Mouse (Mus musculus) small intestine, adult 2 months (tissue): ENCODE results near the gene Fbxl19. TPM values are rescaled to one million over a fixed set of nuclear protein-coding genes. Genes with fewer than 3 reads are reported as not detected.

Experiments used
- H3K27ac ChIP-seq: fragments of 200-500 bp; 2 replicates; pipeline ENCODE4 v1.5.1; 2012; ENCODE audit warnings: low read depth, low read length, control low read depth, inconsistent platforms; ENCODE audit not compliant: insufficient read depth
- H3K27me3 ChIP-seq: fragments of 200-500 bp; 2 replicates; pipeline ENCODE4 v1.6.1; 2012; ENCODE audit warnings: mild to moderate bottlenecking, moderate library complexity, low read length, inconsistent platforms; ENCODE audit not compliant: control insufficient read depth, insufficient read depth
- H3K36me3 ChIP-seq: fragments of 200-500 bp; 2 replicates; pipeline ENCODE4 v1.6.1; 2012; ENCODE audit warnings: mild to moderate bottlenecking, low read length, control low read depth, inconsistent platforms; ENCODE audit not compliant: control insufficient read depth, insufficient read depth
- H3K4me1 ChIP-seq: fragments of 200-500 bp; 2 replicates; pipeline ENCODE4 v1.6.1; 2012; ENCODE audit warnings: low read length, inconsistent platforms, mixed read lengths; ENCODE audit not compliant: control insufficient read depth, insufficient read depth, insufficient read length
- H3K4me3 ChIP-seq: fragments of 200-500 bp; 2 replicates; pipeline ENCODE4 v1.5.1; 2012; ENCODE audit warnings: low read depth, mild to moderate bottlenecking, control low read depth, inconsistent platforms, low read length, moderate library complexity
- CTCF ChIP-seq: fragments of 200-500 bp; IDR thresholded peaks from 2 replicates; pipeline ENCODE4 v1.5.1; 2012; ENCODE audit warnings: low read depth, mild to moderate bottlenecking, control low read depth, inconsistent platforms, low read length, moderate library complexity, mixed read lengths; ENCODE audit not compliant: insufficient replicate concordance, insufficient read length; ENCODE audit errors: extremely low read depth
- POLR2A ChIP-seq: fragments of 200-500 bp; IDR thresholded peaks from 2 replicates; pipeline ENCODE4 v1.6.1; 2012; ENCODE audit warnings: low read depth, mild to moderate bottlenecking, control low read depth, inconsistent platforms, low read length, moderate library complexity
- WGBS: fragments of 180-500 bp; shearing (Covaris S2); methylation state at CpG from one replicate; pipeline ENCODE4 v1.1.7; 2018; 5-methylcytosine and 5-hydroxymethylcytosine counted together
- polyA plus RNA-seq: library from polyadenylated mRNA; depleted of rRNA; stranded (reverse); fragments of >200 nt; gene quantifications from 2 replicates; pipeline ENCODE4 v1.2.3, GENCODE M21; 2012; rRNA removed

The Fbxl19 gene
- polyA plus RNA-seq, 1 experiment, result 53.0 TPM

DNA sequence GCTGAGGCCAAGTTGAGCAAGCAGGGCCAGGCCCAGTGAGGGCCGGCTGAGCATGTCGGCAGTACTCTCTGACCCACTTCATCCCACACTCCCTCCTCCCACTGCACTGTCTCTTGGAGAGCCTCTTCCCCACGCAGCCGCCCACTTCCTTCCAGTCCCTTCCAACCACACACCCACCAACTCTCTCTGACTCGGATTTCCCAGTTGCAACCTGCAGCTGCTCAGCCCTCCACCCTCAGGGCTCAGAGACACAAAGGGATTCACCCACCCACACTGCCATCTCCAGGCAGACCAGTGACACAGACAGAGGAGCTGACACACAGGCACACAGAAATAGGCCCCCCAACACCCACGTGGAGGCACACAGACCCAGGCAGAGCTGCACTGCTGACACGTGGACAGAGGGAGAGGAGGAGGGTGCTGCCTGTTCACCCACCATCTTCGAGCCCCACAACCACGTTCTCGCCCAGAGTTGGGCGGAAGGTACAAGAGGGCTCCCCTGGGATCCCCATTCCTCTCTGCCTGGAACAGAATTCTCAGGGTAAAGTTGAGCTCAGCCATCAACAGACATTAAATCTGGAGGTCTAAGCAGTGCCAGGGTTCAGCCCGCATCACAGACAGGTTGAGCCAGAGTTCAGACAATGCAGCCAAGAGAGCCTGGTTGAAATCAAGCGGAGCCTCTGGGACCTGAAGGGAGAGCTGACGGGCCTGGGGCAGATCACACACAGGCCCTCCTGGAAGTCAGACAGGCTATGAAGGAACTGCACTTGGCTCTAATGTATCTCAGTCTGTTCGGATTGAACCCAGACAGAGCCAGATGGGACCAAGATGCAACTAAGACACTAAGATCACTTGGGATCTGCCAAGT lies 71.8 kb downstream of the Fbxl19 start:
- TF ChIP-seq POLR2A (no peak), CTCF (no peak)
- Histone ChIP-seq H3K4me3 (no peak overlapping the region), H3K27ac (no peak overlapping the region), H3K36me3 (no peaks in the 10 kb centered on the region), H3K4me1 (peaks cover 9% of the 10 kb centered on the region), H3K27me3 (no peaks in the 10 kb centered on the region)
- WGBS, result 69% methylated on average over 15 of the region's 15 CpGs

DNA sequence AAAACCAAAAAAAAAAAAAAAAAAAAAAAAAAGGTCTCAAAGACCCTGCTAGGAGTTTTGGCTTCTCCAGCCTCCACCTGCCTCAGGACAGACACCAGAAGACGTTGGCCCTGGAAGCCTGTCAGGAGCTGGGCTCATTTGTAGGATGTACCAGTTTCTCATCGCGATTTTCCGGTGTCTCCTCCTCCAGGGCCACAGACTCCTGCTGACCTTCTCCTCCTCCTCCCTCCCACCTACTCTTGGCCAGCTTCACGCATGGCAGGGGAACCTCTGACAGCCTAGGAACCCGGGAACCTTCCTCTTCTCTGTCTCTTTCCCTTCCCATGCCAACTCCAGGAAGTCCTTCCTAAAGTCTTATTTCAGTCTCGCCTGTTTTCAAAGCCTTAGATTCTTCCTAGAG lies 72.7 kb downstream of the Fbxl19 start:
- Histone ChIP-seq H3K27me3 (no peaks in the 10 kb centered on the region), H3K36me3 (no peaks in the 10 kb centered on the region), H3K4me3 (no peak overlapping the region), H3K27ac (no peak overlapping the region), H3K4me1 (peaks cover 7% of the 10 kb centered on the region)
- WGBS, result 80% methylated on average over 7 of the region's 7 CpGs
- TF ChIP-seq CTCF (no peak), POLR2A (no peak)

DNA sequence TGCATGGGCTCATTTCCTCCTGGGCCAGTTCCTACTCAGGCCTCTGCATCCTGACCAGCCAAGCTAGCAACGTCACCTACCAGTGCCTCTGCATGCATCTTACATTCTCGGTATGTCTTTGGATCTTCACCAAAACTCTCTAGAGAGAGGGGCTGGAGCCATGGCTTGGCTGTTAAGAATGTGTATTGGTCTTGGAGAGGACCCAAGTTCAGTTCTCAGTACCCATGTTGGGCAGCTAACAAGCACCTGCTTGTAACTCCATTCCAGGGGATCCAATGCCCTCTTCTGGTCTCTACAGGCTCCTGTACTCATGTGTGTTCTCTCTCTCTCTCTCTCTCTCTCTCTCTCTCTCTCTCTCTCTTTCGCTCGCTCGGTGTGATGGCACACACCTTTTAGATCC lies 73.4 kb downstream of the Fbxl19 start:
- no peak overlapping the region for H3K27ac ChIP-seq
- H3K4me1 ChIP-seq, result peaks cover 7% of the 10 kb centered on the region
- no peaks in the 10 kb centered on the region for H3K36me3 ChIP-seq
- no peak overlapping the region for H3K4me3 ChIP-seq
- TF ChIP-seq POLR2A (no peak), CTCF (no peak)
- 84% methylated on average over 5 of the region's 5 CpGs for WGBS
- H3K27me3 ChIP-seq, result no peaks in the 10 kb centered on the region

Other genes starting within 250 kb of the Fbxl19 start
- 22.6 and 52.6 TPM in 2 replicates for gene Srcap, start 232.6 kb upstream of the Fbxl19 start, polyA plus RNA-seq
- 5.4 and 9.5 TPM in 2 replicates for gene Gm42715, start 225.0 kb upstream of the Fbxl19 start, polyA plus RNA-seq
- 3.0 and 4.8 TPM in 2 replicates for gene Tmem265, start 183.2 kb upstream of the Fbxl19 start, polyA plus RNA-seq
- gene Phkg2, start 171.2 kb upstream of the Fbxl19 start, polyA plus RNA-seq, result 23.3 and 43.2 TPM in 2 replicates
- gene Ccdc189, start 155.9 kb upstream of the Fbxl19 start, polyA plus RNA-seq, result 1.5 TPM in 2 replicates
- gene Rnf40, start 155.8 kb upstream of the Fbxl19 start, polyA plus RNA-seq, result 10.6 and 20.6 TPM in 2 replicates
- gene Zfp629, start 128.7 kb upstream of the Fbxl19 start, polyA plus RNA-seq, result 4.4 and 5.5 TPM in 2 replicates
- 11.1 and 24.6 TPM in 2 replicates for gene Bcl7c, start 35.6 kb upstream of the Fbxl19 start, polyA plus RNA-seq
- gene Ctf1, start 31.8 kb upstream of the Fbxl19 start, polyA plus RNA-seq, result 7.1 and 8.3 TPM in 2 replicates
- not detected in 2 replicates for gene Ctf2, start 12.4 kb upstream of the Fbxl19 start, polyA plus RNA-seq
- 17.9 and 21.3 TPM in 2 replicates for gene Orai3, start 25.3 kb downstream of the Fbxl19 start, polyA plus RNA-seq
- 5.2 and 9.2 TPM in 2 replicates for gene Setd1a, start 32.1 kb downstream of the Fbxl19 start, polyA plus RNA-seq
- 0.39 TPM in 1 of 2 replicates, not detected in the other for gene Gm49388, start 41.1 kb downstream of the Fbxl19 start, polyA plus RNA-seq
- 31.3 and 45.7 TPM in 2 replicates for gene Hsd3b7, start 56.1 kb downstream of the Fbxl19 start, polyA plus RNA-seq
- 27.3 and 68.2 TPM in 2 replicates for gene Stx4a, start 79.8 kb downstream of the Fbxl19 start, polyA plus RNA-seq
- gene Stx1b, start 80.0 kb downstream of the Fbxl19 start, polyA plus RNA-seq, result 1.2 and 1.8 TPM in 2 replicates
- gene Zfp646, start 131.7 kb downstream of the Fbxl19 start, polyA plus RNA-seq, result 8.0 and 13.6 TPM in 2 replicates
- gene Zfp668, start 132.3 kb downstream of the Fbxl19 start, polyA plus RNA-seq, result 3.7 and 7.1 TPM in 2 replicates
- 1.6 and 2.1 TPM in 2 replicates for gene Prss53, start 146.4 kb downstream of the Fbxl19 start, polyA plus RNA-seq
- gene Gm21974, start 150.9 kb downstream of the Fbxl19 start, polyA plus RNA-seq, result not detected in 2 replicates
- 94.3 and 97.7 TPM in 2 replicates for gene Vkorc1, start 151.1 kb downstream of the Fbxl19 start, polyA plus RNA-seq
- 54.4 and 68.3 TPM in 2 replicates for gene Bckdk, start 159.5 kb downstream of the Fbxl19 start, polyA plus RNA-seq
- 5.2 and 8.3 TPM in 2 replicates for gene Kat8, start 168.0 kb downstream of the Fbxl19 start, polyA plus RNA-seq
- 30.0 and 41.3 TPM in 2 replicates for gene Prss8, start 185.6 kb downstream of the Fbxl19 start, polyA plus RNA-seq
- gene Prss36, start 202.2 kb downstream of the Fbxl19 start, polyA plus RNA-seq, result 2.6 and 3.3 TPM in 2 replicates
- 90.6 and 184 TPM in 2 replicates for gene Fus, start 222.9 kb downstream of the Fbxl19 start, polyA plus RNA-seq
- 602 and 952 TPM in 2 replicates for gene Pycard, start 249.3 kb downstream of the Fbxl19 start, polyA plus RNA-seq